Mouse (Mus musculus) kidney, postnatal 25 days (tissue): ENCODE data around the gene Nrbf2.

Experiments used
- DNase-seq, 2 experiments: peaks; one replicate each; pipeline ENCODE4 v3.0.0; 2021; ENCODE audit warnings: mixed read lengths in 2 of 2

Nrbf2 gene

GRCm38 (mm10) chr10:67295331-67295730, 10.2 kb upstream of the Nrbf2 start:
- no peak for DNase-seq

GRCm38 (mm10) chr10:67291087-67291486, 6.0 kb upstream of the Nrbf2 start:
- no peak for DNase-seq

- DNase-seq = no peak
Measured at GRCm38 (mm10) chr10:67290622-67291021, 5.5 kb upstream of the Nrbf2 start.

GRCm38 (mm10) chr10:67287877-67288276, 2.8 kb upstream of the Nrbf2 start:
- peak; percentile 92 to 97 for DNase-seq

GRCm38 (mm10) chr10:67284761-67285175, 337 bp downstream of the Nrbf2 start:
- peak in 1 of 2 experiments; percentile 11 for DNase-seq

- peak; percentile 69 to 75 for DNase-seq
Measured at GRCm38 (mm10) chr10:67284311-67284710, 794 bp downstream of the Nrbf2 start.

- DNase-seq = peak; percentile 23 to 47
Measured at GRCm38 (mm10) chr10:67283516-67283915, 1.6 kb downstream of the Nrbf2 start.

GRCm38 (mm10) chr10:67282531-67282930, 2.6 kb downstream of the Nrbf2 start:
- no peak for DNase-seq

GRCm38 (mm10) chr10:67281852-67282251, 3.3 kb downstream of the Nrbf2 start:
- DNase-seq = peak; percentile 44 to 62

GRCm38 (mm10) chr10:67275916-67276315, 9.2 kb downstream of the Nrbf2 start:
- no peak for DNase-seq

- DNase-seq = peak; percentile 58 to 78
Measured at GRCm38 (mm10) chr10:67264852-67265251, 20.3 kb downstream of the Nrbf2 start.

- DNase-seq = no peak
Measured at GRCm38 (mm10) chr10:67253115-67253514, 32.0 kb downstream of the Nrbf2 start.

- peak; percentile 13 to 52 for DNase-seq
Measured at GRCm38 (mm10) chr10:67252353-67252752, 32.8 kb downstream of the Nrbf2 start.

GRCm38 (mm10) chr10:67250846-67251245, 34.3 kb downstream of the Nrbf2 start:
- no peak for DNase-seq

- DNase-seq = no peak
Measured at GRCm38 (mm10) chr10:67249486-67249885, 35.6 kb downstream of the Nrbf2 start.

- DNase-seq = peak; percentile 47 to 72
Measured at GRCm38 (mm10) chr10:67247145-67247544, 38.0 kb downstream of the Nrbf2 start.

GRCm38 (mm10) chr10:67230439-67230838, 54.7 kb downstream of the Nrbf2 start:
- no peak for DNase-seq

GRCm38 (mm10) chr10:67226543-67226942, 58.6 kb downstream of the Nrbf2 start:
- no peak for DNase-seq

- peak; percentile 59 to 76 for DNase-seq
Measured at GRCm38 (mm10) chr10:67226109-67226508, 59.0 kb downstream of the Nrbf2 start.

- DNase-seq = no peak
Measured at GRCm38 (mm10) chr10:67225528-67225927, 59.6 kb downstream of the Nrbf2 start.

- no peak for DNase-seq
Measured at GRCm38 (mm10) chr10:67223942-67224341, 61.2 kb downstream of the Nrbf2 start.

GRCm38 (mm10) chr10:67221284-67221683, 63.8 kb downstream of the Nrbf2 start:
- DNase-seq = no peak

- DNase-seq = no peak
Measured at GRCm38 (mm10) chr10:67220251-67220650, 64.9 kb downstream of the Nrbf2 start.

GRCm38 (mm10) chr10:67218873-67219565, 66.1 kb downstream of the Nrbf2 start:
- no peak for DNase-seq

GRCm38 (mm10) chr10:67216872-67217271, 68.2 kb downstream of the Nrbf2 start:
- no peak for DNase-seq
